Mouse (Mus musculus) adrenal gland, adult 18-20 months (tissue): ENCODE measurements around the gene Hoxd13. TPM values are rescaled to one million over a fixed set of nuclear protein-coding genes. Genes with fewer than 3 reads are reported as not detected.

Experiments
- DNase-seq, 2 experiments: peaks; one replicate each; pipeline ENCODE4 v3.0.0; 2021 to 2022; ENCODE audit warnings: low spot score in 2 of 2
- total RNA-seq, 2 experiments: library from RNA; stranded (reverse); gene quantifications; 1 replicate in 1 of 2; 2 replicates in 1 of 2; pipeline ENCODE4 v1.2.3; 2021

Hoxd13 gene
- total RNA-seq, 2 experiments from 2014 or later = not detected

DNA sequence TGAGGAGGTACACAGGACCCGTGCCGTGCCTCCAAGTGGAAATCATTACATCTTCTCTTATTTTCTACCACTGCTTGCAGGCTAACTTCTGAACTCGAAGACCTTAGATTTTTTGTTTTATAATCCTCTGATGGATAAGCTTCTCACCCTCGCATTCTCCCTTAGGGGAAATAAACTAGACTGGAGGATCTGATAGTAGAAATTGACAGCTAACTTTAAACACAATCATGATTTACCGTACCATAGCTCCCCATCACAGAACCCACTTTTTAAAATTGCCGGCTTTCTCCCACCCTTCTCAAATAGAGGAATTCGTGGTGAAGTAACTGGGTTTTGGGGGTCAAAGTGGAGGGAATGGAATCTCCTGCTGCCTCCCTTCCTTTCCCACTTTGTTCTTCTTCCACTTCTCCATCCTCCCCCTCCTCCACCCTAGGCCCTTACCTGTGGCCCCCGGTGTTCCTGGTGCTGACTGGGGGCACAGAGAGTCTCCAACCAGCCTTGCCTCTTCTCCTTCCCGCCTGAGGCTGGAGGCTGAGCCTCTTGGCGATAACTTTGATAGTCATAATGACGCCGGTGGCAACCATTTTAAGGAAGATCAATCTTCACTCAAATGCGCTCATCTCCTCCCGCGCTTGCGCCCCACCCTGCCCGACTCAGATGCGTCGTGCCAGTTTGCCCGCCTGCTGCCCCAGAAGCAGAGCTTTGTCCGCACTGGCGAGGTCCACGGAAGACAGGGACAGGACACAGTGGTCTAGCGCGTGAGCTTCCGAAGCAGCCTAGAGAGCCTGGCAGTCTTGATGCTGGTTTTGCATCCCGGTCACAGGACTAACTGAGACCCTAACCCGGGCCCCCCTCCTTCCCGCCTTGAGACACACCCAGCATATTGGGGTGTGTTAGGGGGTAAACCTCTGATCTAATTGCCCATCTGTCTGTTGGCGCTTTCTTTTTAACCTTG lies 7.4 kb upstream of the Hoxd13 start:
- no peak for DNase-seq

GRCm38 (mm10) chr2:74661685-74662084 lies 6.4 kb upstream of the Hoxd13 start:
- DNase-seq = no peak

DNA sequence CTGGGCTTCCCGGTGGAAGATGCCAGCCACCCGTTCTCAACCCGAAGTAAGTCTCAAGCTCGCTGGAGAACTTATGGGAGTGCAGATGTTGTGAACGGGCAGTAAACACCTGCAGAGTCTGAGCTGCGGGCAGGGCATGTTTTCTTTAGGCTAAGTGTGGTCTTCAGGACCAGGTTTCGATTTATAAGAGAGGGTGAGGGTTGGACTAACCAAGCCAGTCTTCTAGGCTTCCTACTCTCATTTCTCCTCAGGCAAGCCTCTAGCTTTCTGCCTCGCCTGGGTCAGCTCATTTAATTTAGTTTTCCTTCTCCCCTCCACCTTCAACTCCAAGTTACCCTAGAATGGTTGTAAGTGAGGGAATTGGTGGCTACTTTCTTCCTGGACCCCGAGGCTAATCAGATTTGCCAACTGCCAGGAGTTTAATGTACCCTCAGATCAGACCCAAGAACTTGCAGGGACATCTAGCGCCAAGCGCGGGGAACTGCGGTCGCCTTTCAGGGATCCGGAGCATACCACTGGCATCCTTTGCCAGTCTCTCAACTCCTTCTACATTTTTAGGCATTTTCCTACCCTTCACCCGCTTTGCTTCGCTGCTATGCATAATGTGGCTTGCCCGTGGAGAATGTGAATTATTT lies 4.7 kb upstream of the Hoxd13 start:
- no peak for DNase-seq

GRCm38 (mm10) chr2:74666411-74666810 lies 1.7 kb upstream of the Hoxd13 start:
- no peak for DNase-seq

DNA sequence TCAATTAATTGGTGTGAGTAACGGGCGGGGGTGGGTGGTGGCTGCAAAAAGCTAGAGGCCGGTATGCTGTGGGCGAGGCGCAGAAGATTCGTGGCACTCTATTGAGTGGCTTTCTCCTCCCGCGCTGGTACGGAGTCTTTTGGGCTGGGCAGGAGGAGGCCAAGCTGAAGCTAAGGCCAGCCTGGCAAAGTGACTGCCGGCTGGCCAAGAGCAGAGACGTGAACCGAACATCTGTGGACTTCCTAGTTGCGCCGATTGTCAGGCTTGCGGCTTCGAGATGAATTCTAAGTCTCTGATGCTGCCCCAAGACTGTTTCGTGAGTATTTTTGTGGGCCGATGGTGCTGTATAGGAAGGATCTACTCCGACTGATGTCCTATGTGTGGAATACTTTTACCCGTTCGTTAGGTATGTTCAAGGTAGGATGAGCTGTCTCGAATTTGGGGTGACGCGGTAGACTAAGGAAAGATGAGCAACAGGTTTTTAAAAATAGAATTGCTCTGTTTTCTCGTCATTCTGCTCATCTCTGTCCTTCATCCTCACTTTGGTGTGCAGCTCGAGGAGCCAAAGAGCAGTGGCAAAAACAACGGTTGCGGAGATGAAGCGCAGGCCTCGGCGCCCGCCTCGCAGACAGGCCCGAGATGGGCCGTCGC lies 794 bp upstream of the Hoxd13 start:
- no peak for DNase-seq

GRCm38 (mm10) chr2:74668370-74669229 lies 490 bp downstream of the Hoxd13 start:
- no peak for DNase-seq

GRCm38 (mm10) chr2:74669230-74669578 lies 1.1 kb downstream of the Hoxd13 start:
- DNase-seq = no peak

DNA sequence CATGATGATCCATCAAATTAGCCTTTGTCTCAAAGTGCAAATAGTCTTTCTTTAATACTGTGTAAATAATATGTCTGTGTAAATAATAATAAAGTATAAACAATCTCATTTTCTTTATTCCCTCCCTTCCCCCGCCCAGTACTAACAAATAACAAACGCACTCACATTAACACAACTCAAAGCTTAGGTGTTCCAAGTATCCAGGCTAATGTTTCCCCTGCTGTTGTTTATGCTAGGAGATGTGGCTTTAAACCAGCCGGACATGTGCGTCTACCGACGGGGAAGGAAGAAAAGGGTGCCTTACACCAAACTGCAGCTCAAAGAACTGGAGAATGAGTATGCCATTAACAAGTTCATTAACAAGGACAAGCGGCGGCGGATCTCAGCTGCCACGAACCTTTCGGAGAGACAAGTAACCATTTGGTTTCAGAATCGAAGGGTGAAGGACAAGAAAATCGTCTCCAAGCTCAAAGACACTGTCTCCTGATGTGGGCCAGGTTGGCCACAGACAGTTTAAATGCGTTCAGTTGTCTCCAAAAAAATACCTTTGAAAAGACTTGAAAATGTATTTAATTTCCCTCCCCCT lies 1.6 kb downstream of the Hoxd13 start:
- DNase-seq = no peak

- DNase-seq = no peak
Observed at GRCm38 (mm10) chr2:74670632-74671188, 2.6 kb downstream of the Hoxd13 start.

DNA sequence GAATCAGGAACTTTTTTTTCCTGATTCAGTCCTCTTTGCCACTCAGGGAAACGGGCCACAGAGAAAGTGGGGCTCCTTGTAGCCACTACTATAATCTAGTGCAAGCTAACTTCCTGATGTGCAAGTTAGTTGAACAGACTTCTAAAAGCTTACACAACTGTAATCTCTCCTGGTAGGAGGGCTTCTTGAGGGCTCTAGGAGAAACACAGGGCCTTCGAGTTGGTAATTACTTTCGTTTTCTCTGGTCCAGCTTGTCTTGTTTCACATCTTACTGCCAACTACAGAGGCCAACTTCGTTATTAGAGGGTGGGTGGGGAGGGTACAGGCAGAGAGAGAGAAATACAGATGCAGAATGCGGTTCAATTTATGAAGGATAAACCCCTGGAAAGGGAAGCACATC lies 3.7 kb downstream of the Hoxd13 start:
- no peak for DNase-seq

- DNase-seq = no peak
Observed at GRCm38 (mm10) chr2:74672481-74673362, 4.6 kb downstream of the Hoxd13 start.

DNA sequence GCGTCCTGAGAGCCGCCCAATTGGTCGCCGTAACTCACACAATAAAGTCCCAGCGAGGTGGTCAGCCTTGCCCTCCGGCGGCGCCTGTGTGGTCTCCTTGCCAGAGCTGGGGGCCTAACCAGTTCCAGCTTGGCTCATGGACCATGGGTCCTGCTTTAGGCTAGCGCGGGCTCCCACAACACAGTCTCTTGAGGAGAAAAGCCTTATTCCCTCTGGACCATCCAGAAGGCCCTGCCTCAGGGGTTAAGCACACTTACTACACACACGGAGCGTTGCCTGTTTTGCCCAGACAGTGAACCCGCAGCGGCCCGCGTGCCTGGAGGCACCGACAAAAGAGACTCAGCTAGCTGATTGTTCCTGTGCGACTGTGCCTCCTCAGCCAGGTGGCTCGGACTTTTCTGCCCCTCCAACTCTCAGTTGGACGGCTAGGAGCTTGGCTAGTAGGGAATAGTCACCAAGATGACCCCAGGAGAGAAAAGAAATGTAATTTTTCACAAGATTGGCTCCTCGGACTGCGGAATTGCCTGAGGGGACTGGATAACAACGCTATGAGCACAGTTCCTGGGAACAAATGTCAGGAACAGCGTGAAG lies 5.8 kb downstream of the Hoxd13 start:
- no peak for DNase-seq

GRCm38 (mm10) chr2:74674881-74675665 lies 7.0 kb downstream of the Hoxd13 start, which contains the start of gene Hoxd12:
Hoxd12 (plus strand) TSS chr2:74675013.
- DNase-seq = no peak

DNA sequence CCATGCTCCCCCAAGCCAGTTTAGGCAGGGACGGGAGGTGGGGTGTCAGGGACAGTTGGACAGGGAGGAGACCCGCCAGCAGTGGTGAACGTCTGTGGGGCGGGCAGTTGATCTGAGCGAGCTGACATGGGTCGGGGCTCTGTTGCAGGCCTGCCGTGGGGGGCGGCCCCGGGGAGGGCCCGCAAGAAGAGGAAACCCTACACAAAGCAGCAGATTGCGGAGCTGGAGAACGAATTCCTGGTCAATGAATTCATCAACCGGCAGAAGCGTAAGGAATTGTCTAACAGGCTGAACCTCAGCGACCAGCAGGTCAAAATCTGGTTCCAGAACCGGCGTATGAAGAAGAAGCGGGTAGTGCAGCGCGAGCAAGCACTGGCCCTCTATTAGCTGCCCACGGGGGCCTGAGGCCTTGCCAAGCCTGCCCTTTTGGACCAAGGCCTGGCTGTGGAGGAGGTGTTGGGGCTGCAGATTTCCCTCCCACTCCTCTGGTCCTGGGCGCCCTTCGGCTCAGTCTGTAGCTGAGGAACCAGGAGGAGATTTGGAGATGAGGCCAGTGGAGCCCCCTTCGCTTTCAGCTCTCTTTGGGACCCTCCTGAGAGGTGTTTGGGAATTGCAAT lies 7.7 kb downstream of the Hoxd13 start:
- DNase-seq = no peak

DNA sequence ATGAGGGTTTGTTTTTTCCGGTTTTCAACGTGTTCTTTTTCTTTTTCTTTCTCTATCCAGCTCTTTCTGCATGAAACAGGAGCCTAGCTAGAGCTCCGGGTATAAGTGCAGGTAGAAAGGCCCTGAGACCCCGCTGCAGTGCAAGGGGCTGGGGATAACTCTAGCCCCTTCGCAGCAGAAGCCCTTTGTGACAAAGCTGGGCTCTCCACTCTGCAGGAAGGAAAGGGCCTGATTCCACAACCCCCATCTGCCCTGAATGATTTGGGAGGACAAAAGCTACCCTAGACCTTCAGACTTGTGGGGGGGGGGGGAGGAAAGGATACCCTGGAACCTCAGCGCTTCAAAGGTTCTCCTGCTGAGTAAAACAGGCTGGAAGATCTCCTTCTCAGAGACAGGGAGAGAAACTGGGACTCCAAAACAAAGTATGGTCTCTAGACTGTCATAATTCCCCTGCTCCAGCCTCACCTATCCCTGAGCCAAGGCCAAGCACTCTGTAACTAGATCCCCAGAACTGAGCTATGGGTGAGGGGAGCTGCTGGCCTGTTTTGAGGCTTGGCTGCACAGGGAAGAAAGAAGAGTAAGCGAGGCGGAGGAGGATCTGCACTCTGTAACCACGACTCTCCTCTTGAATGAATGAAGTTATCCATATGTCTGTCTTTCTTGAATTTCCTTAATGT lies 8.4 kb downstream of the Hoxd13 start:
- DNase-seq = no peak

DNA sequence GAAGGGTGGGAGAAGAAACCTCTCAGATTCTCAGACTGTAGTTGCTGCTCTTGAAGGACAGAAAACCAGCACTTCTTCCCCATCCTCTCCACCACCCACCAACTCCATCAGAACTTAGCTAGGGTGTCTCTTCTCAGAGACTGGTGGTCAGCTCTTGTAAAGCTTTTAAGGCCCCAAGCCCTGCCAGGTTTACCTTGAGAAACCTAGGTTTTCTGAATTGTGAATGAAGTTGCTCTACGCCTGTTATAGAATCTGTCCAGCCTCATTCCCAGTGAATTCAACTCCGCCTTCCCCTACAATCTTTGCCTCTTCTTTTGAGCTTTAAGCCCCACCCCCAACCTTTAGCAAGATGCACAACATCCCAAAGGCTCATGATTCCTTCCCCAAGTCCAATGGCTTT lies 9.0 kb downstream of the Hoxd13 start:
- DNase-seq = no peak
